ENCODE assay signal across 8 mouse cellular contexts in the genomic region with DNA sequence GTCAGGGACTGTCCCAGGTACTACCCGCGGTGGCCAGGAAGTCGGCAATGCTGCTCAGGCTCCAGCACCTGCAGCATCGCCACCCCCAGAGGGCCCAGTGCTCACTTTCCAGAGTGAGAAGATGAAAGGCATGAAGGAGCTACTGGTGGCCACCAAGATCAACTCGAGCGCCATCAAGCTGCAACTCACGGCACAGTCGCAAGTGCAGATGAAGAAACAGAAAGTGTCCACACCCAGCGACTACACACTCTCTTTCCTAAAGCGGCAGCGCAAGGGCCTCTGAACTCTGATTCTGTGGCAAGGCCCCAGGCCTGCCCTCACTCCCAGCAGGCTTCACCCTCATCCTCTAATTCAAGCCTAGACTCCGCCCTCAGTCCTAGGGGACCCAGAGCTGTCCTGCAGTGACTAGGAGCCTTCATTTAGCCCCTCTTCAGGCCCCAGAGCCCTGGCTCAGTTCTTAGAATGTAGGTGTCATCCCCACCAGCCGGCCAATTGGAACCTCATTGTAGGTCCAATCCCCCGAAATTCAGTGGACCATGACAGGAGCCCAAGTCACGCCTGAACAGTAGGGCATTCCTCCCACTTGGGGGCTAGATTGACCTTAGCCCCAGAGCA. TPM values are rescaled to one million over a fixed set of nuclear protein-coding genes. Genes with fewer than 3 reads are reported as not detected.
DNase-seq lines count a peak whose midpoint lies in the region; ATAC-seq lines count a peak whose summit lies in the region.

No protein-coding gene starts in this region.

- H3K9ac ChIP-seq in limb, embryonic 13.5 days: no peak overlapping the region
- H3K9ac ChIP-seq in midbrain, embryonic 14.5 days (replicated peaks; ENCODE audit: low read length): no peak overlapping the region

- peak; percentile 71 to 84 for DNase-seq in CD8-positive naive resting alpha-beta T cell, adult 2 months (ENCODE audit: low read depth in 2 of 2, low spot score in 2 of 2)
- DNase-seq in T-cell, adult 2 months (ENCODE audit: low spot score): peak; percentile 89
- DNase-seq in heart, postnatal 36 days: peak; percentile 63 to 64
- DNase-seq in midbrain, embryonic 14.5 days: no peak
- peak; percentile 74 to 81 for DNase-seq in thymus, postnatal 36 days
- no peak for DNase-seq in embryo, embryonic 10 days (ENCODE audit: low spot score)
- DNase-seq in embryo, embryonic 11 days: no peak

- no peaks in the 10 kb centered on the region for H3K27me3 ChIP-seq in limb, embryonic 13.5 days
- H3K27me3 ChIP-seq in midbrain, embryonic 14.5 days (ENCODE audit: control insufficient read depth, insufficient read depth, low read length): no peaks in the 10 kb centered on the region

- WGBS in limb, embryonic 13.5 days: 73% methylated on average over 15 of the region's 15 CpGs
- WGBS in midbrain, embryonic 14.5 days: 60% methylated on average over 15 of the region's 15 CpGs

- peaks cover 35% of the 10 kb centered on the region for H3K4me1 ChIP-seq in limb, embryonic 13.5 days
- H3K4me1 ChIP-seq in midbrain, embryonic 14.5 days (ENCODE audit: control insufficient read depth, insufficient read depth, low read length): peaks cover 20% of the 10 kb centered on the region

- H3K4me2 ChIP-seq in limb, embryonic 13.5 days (replicated peaks): no peak overlapping the region
- peak overlapping the region; percentile 84; the same call in 1 of the 2 replicates for H3K4me2 ChIP-seq in midbrain, embryonic 14.5 days (ENCODE audit: low read length)

- intact Hi-C loops in heart, postnatal 36 days (cut with DNase I): loop anchor here (2.0 kb wide), 1 partner anchor 59 kb away; a partner anchor contains a TSS

- H3K27ac ChIP-seq in limb, embryonic 13.5 days: 0 out of 2 replicates have a peak overlapping the region, but pooled peaks have one; percentile 2
- no peak overlapping the region for H3K27ac ChIP-seq in midbrain, embryonic 14.5 days (replicated peaks; ENCODE audit: low read depth, low read length)

- H3K4me3 ChIP-seq in limb, embryonic 13.5 days: peak overlapping the region; percentile 71
- H3K4me3 ChIP-seq in midbrain, embryonic 14.5 days (replicated peaks; ENCODE audit: low read depth, low read length): no peak overlapping the region

- no peaks in the 10 kb centered on the region for H3K9me3 ChIP-seq in limb, embryonic 13.5 days
- H3K9me3 ChIP-seq in midbrain, embryonic 14.5 days (ENCODE audit: control insufficient read depth, low read length): no peaks in the 10 kb centered on the region

- H3K36me3 ChIP-seq in limb, embryonic 13.5 days: peaks cover 63% of the 10 kb centered on the region
- H3K36me3 ChIP-seq in midbrain, embryonic 14.5 days (ENCODE audit: control insufficient read depth, insufficient read depth, low read length): peaks cover 67% of the 10 kb centered on the region

- no peak for ATAC-seq in limb, embryonic 13.5 days (ENCODE audit: low FRiP score, low read depth)
- no peak for ATAC-seq in midbrain, embryonic 14.5 days (ENCODE audit: low FRiP score, low TSS enrichment)

RNA-seq across cellular contexts. Expression of a gene that starts 0.9 kb away (rescaled TPM):
- 10 to 100 TPM; 36.4 to 56.7 TPM for total RNA-seq in heart, postnatal 36 days (2021)
- 11.8 and 15.5 TPM in 2 replicates for polyA plus RNA-seq in limb, embryonic 13.5 days (2015; fragmentation: Nextera tagmentation; extraction: Ambion mirVana)
- polyA plus RNA-seq in midbrain, embryonic 14.5 days (2014; fragmentation: Nextera tagmentation; extraction: Ambion mirVana): 14.3 and 18.8 TPM in 2 replicates

RNA-seq across cellular contexts. Expression of a gene that starts 5.2 kb away (rescaled TPM):
- total RNA-seq in heart, postnatal 36 days (2021): 10 to 100 TPM; 12.1 to 14.2 TPM
- 88.7 and 97.6 TPM in 2 replicates for polyA plus RNA-seq in limb, embryonic 13.5 days (2015; fragmentation: Nextera tagmentation; extraction: Ambion mirVana)
- polyA plus RNA-seq in midbrain, embryonic 14.5 days (2014; fragmentation: Nextera tagmentation; extraction: Ambion mirVana): 54.8 and 55.4 TPM in 2 replicates

RNA-seq across cellular contexts. Expression of a gene that starts 23.5 kb away (rescaled TPM):
- total RNA-seq in heart, postnatal 36 days (2021): 100 to 1,000 TPM in 1 of 2 experiments, 10 to 100 TPM in 1; 89.4 to 101 TPM
- polyA plus RNA-seq in limb, embryonic 13.5 days (2015; fragmentation: Nextera tagmentation; extraction: Ambion mirVana): 130 and 148 TPM in 2 replicates
- polyA plus RNA-seq in midbrain, embryonic 14.5 days (2014; fragmentation: Nextera tagmentation; extraction: Ambion mirVana): 99.6 and 125 TPM in 2 replicates

RNA-seq across cellular contexts. Expression of a gene that starts 33.7 kb away (rescaled TPM):
- 10 to 100 TPM; 10.9 to 11.9 TPM for total RNA-seq in heart, postnatal 36 days (2021)
- 0.52 and 0.70 TPM in 2 replicates for polyA plus RNA-seq in limb, embryonic 13.5 days (2015; fragmentation: Nextera tagmentation; extraction: Ambion mirVana)
- polyA plus RNA-seq in midbrain, embryonic 14.5 days (2014; fragmentation: Nextera tagmentation; extraction: Ambion mirVana): 0.43 and 1.3 TPM in 2 replicates

RNA-seq across cellular contexts. Expression of a gene that starts 44.2 kb away (rescaled TPM):
- 1,000 to 10,000 TPM; 1,171 to 1,191 TPM for total RNA-seq in heart, postnatal 36 days (2021)
- 13.2 and 14.4 TPM in 2 replicates for polyA plus RNA-seq in limb, embryonic 13.5 days (2015; fragmentation: Nextera tagmentation; extraction: Ambion mirVana)
- polyA plus RNA-seq in midbrain, embryonic 14.5 days (2014; fragmentation: Nextera tagmentation; extraction: Ambion mirVana): 2.0 and 2.9 TPM in 2 replicates

Comparison
In these comparisons a context has a peak if more than half of its experiments do, and no peak if none do; other contexts are left out.
1. DNase-seq: peak in CD8-positive naive resting alpha-beta T cell, adult 2 months (2 of 2), T-cell, adult 2 months (single experiment), heart, postnatal 36 days (2 of 2) and thymus, postnatal 36 days (2 of 2); none in midbrain, embryonic 14.5 days (single experiment), embryo, embryonic 10 days (single experiment) and embryo, embryonic 11 days (single experiment).